Mouse (Mus musculus) layer of hippocampus, adult 9-11 months (tissue): ENCODE data around the gene Mboat7.

Source experiments
- DNase-seq: peaks from one replicate; pipeline ENCODE4 v3.0.0; 2022

Mboat7 gene

GRCm38 (mm10) chr7:3692382-3692986 lies 839 bp downstream of the Mboat7 start, which contains the start of gene Tsen34:
Gene Tsen34, plus strand, starts transcription at chr7:3692863.
- DNase-seq, result no peak

DNA sequence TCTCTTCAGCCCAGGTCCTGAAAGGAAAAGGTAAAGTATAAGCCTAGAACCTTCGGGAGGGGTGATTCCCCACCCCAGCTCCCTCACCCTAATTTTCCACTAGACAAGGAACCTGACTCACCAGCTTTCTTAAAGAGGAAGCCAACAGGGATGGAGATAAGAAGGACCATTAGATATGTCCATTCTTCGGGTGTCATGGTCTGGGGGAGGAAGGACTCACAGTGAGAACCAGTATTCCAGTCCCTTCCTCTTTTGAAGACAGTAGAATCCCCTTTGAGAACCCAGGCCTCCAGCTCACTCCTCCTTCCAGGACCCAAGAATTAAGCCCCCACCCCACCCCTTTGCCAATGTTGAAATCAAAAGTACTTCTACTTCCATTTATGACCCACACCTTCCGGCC lies 1.4 kb downstream of the Mboat7 start:
- DNase-seq, result no peak

DNA sequence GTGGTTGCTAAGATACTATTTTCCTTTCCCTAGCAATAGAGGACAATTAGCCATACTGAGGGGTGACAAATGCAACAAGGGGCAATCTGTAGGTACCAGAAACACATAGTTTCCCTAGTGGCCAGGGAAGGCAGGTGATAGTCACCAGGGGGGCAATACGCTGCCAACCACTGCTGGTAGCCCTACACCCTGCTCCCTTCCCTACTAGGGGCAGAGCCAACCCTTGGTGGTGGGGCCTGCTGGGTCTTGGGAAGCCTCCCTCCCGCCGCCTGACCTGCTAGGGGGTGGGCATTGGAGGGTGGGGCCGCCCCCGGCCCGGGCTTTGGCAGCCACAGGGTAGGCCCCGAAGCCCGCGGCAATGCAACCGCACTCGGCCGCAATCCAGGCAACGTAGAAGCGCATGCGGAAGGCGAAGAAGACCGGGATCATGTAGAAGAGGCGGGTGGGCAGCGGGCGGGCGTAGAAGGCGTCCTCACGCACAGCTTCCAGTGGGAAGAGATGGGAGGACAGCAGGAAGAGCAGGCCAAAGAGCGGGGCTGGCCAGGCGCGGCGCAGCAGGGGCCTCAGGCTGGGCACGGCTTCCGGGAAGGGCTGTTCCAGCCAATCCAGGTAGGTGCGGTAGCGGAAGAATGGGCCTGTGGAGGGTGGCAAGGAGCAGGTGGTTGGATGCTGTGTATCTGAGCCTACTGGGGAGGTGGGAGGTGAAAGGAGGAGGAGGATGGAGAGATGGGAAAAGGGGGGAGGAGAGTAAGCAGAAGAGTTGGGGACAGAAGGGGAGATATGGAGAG lies 7.7 kb downstream of the Mboat7 start:
- no peak for DNase-seq

GRCm38 (mm10) chr7:3684698-3685097 lies 8.6 kb downstream of the Mboat7 start:
- no peak for DNase-seq

DNA sequence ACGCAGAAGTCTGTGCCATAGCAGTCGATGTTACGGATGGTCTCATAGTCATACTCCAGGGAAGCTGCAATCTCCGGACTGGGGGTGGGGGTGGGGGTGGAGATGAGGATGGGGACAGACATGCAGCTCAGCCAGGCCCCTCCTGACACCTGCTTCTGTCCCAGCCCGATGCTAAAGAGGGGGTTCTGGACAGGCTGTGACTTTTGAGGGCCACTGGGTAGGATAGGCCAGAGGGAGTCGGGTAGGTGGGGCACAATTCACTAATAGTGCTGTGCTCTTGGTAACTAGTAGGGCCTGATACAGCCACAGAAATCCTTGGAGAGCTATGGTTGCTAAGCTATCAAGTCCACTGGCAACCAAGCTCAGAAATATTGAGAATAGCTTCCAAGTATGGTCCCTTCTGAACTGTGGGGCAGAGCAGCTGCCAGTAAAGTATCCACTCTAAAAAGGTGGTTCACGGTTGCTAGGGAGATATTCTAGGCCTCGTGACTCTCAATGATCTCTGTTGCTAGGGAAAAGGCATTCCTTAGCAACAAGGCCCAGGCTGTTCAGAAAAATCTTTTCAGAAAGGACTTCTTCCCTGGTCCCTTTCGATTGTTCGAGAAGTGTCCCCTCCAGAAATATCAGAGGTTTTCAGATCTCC lies 9.3 kb downstream of the Mboat7 start:
- peak; percentile 36 for DNase-seq

DNA sequence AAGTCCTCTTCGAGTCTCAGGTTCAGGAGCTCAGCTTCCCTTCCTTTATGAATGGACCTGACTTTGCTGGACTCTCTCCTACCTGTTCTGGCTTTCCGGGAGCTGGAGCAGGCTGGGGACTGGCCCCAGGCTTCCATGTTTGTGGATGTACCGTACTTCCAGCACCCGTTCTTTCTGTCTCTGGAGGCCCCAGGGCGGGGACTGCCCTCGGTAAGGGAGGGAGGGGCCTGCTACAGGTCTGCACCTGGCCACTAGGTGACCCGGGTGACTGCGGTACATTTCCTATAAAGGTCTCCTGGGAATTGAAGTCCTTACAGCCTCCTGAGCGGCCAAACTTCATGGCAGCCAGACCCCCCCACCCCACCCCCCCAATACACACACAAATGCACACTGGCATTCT lies 16.0 kb downstream of the Mboat7 start, which contains the start of gene Tmc4:
Tmc4 (minus strand) TSS at position 212 of the 400 bp plus-strand sequence.
- DNase-seq, result no peak

DNA sequence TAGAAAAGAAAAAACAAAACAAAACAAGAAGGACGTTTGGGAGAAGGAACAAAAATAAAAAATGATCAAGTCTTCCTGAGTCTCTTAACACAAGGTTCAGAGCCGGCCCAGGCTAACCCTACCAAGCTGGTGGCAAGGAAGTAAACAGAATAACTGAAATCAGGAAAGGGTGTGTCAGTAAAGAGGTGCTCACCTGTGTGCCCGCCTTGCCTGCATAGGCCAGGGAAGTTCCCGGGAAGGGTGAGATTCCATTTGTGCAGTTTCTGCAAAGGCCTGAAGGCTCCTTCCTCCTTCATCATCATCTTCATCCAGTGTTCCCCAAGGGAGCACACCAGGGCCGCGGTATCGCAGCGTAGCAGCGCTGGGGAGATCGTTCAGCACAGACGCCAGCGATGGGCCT lies 17.0 kb downstream of the Mboat7 start:
- no peak for DNase-seq

DNA sequence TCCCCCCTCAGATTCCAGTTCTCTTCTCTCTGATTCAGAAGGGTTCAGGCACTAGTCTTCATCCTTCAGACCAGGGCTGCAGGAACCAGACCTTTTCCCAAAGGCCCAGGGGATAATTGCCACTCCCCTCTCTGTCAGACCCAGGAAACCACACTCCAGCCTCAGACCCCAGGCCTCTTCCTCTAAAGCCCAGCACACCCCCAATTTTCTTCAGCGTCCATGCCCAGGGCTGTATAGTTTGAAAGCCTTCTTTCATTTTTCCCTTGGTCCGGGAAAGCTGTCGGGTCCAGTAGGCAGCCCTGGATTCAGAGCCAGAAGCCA lies 18.1 kb downstream of the Mboat7 start:
- DNase-seq, result no peak

GRCm38 (mm10) chr7:3674507-3675227 lies 18.7 kb downstream of the Mboat7 start:
- peak; percentile 78 for DNase-seq

GRCm38 (mm10) chr7:3666921-3667391 lies 26.4 kb downstream of the Mboat7 start:
- no peak for DNase-seq

DNA sequence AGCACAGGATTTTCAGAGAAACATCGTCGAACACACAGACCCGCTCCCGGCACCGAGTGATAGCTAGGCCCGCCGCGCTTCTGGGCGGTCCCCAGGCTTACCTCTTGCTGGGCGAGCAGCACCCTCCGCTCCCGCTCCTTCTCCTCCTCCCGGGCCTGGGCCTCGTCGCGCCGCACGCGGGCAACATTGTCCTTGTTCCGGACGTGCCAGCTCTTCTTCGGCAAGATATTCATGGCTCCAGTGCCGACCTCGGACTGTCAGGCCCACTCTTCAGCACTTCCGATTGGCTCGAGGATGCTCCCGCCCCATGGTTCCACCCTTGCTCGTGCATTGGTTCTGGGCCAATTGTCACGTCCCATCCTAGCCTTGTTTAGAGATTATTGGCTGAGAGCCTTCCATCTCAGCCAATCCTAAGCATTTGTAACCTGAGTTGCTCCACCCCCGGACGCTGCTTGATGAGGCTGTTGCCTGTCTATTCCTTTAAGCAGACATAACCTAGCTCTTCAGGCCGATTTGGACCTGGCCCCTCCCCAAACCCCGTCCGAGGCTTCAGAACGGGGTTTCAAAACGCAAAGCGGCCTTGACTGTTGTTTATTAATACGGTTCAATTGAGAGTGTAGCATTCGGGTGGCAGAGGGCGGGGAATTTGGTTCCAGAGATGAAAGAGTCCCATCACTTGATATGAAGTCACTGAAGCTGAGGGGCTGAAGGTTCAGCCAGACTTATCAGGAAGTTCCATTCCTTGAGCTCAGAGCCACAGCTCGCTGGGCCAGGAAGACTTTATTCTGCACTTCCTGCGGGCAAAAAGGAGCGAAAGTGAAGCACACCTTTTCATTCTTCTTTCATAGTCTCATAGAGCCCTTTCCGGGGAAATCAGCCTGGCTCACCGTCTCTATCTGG lies 27.9 kb downstream of the Mboat7 start, which contains the start of gene Leng1:
Leng1 (minus strand) TSS at position 626 of the 900 bp plus-strand sequence.
- peak; percentile 98 for DNase-seq

GRCm38 (mm10) chr7:3664524-3665214 lies 28.7 kb downstream of the Mboat7 start:
- no peak for DNase-seq

DNA sequence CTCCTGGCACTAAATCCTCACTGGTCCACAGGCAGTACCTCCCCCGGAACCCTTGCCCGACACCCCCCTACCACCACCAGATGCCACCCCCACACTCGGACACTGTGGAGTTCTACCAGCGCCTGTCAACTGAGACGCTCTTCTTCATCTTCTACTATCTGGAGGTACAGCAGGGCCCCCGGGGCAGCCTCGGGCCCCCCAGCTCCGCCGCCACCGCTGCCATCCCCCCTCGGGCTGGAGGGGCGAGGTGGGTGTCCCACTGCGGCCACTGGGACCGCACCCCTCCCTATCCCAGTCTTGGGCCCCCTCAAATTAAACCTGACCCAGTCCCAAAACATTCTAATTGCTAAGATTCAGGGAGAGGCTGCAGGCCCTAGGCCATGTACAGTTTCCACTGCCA lies 34.7 kb downstream of the Mboat7 start:
- no peak for DNase-seq

- no peak for DNase-seq
These were observed 36.4 kb downstream of the Mboat7 start for GRCm38 (mm10) chr7:3656966-3657365.

DNA sequence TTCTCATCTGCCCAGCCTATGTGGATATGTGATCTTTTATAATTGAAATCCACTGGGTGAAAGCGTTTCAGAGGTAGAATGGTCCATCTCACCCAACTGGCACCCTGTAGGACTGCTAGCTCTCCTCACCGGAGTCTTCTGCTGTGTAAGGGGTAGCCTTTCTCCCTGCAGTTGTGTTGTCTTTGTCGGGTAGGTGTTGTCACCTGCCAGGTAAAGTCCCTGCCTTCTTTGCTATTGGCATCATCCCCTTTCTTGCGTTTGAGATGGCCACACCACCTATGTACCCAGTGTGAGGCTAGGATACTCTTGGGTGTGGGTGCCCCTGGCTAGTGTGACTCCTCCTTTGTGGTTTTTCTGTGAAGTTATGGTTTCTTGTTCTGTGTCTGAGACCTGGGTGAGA lies 46.7 kb downstream of the Mboat7 start:
- no peak for DNase-seq

GRCm38 (mm10) chr7:3646188-3646587 lies 47.1 kb downstream of the Mboat7 start:
- no peak for DNase-seq

DNA sequence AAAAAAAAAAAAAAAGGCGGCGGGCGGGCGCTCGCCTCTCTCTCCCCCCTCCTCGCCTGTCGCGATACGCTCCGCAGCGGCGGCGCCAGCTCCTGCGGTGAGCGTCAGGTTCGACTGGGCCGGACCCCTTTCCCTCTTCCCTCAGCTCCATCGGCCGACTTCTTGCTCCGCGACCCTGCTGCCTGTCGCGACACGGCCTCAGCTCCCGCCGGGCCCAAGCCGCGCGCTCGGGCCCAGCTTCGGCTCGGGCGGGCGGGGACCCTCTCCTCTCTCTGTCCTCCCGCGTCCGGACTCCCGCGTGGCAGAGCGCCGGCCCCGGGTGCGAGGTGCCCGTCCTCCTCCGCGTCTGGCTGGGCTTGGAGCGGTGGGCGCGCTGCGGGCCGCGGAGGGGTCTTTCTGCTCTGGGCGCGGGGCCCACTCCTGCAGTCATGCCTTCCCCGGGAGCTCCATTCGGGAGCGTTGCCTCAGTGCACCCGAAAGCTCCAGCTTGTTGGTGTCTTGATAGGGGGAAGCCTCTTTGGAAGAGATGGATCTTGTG lies 47.8 kb downstream of the Mboat7 start:
- no peak for DNase-seq

GRCm38 (mm10) chr7:3644672-3645487 lies 48.4 kb downstream of the Mboat7 start, which contains the start of gene Cnot3:
Gene Cnot3, plus strand, starts transcription at chr7:3645268.
- peak; percentile 100 for DNase-seq

- no peak for DNase-seq
These were observed 49.0 kb downstream of the Mboat7 start for GRCm38 (mm10) chr7:3644348-3644671.

DNA sequence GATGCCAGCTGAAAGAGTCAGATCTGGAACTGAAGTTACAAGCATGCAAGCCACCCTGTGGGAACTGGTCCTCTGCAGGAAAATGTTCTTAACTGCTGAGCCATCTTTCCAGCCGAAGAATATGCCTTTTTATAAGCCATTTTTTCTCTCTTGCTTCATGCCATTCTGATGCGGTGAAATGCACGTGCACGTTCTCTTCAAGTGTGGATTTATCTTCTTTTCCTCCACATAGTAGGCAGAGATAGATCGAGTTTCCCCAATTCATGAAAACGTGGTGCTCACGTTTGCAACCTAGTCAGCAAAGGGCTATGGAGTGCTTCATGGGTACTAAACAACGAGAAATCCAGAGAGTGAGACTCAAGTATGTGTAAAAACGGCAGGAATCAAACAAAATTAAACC lies 49.5 kb downstream of the Mboat7 start:
- no peak for DNase-seq
